Mouse (Mus musculus) hindbrain, embryonic 11.5 days (tissue): ENCODE measurements around the gene Gjb3. TPM values are rescaled to one million over a fixed set of nuclear protein-coding genes. Genes with fewer than 3 reads are reported as not detected.

Source experiments
- ATAC-seq: fragments of 200-750 bp; cut with Nextera tagmentation; 2 replicates; pipeline ENCODE4 v1.8.0; 2017; ENCODE audit warnings: mild to moderate bottlenecking, moderate TSS enrichment, moderate library complexity; ENCODE audit not compliant: low FRiP score
- DNase-seq: peaks from one replicate; pipeline ENCODE4 v3.0.0-alpha.2; 2015; ENCODE audit warnings: low spot score
- H3K27ac ChIP-seq: fragments of 300-500 bp; sonication (generic); 2 replicates; pipeline ENCODE4 v1.5.1; 2014; ENCODE audit warnings: mild to moderate bottlenecking, low read depth, low read length
- H3K27me3 ChIP-seq: fragments of 300-500 bp; sonication (generic); 2 replicates; pipeline ENCODE4 v1.6.1; 2014; ENCODE audit warnings: mild to moderate bottlenecking, low read length, moderate library complexity, mixed read lengths; ENCODE audit not compliant: control insufficient read depth, insufficient read depth
- H3K36me3 ChIP-seq: fragments of 300-500 bp; sonication (generic); 2 replicates; pipeline ENCODE4 v1.6.1; 2014; ENCODE audit warnings: mild to moderate bottlenecking, low read length, moderate library complexity, mixed read lengths; ENCODE audit not compliant: control insufficient read depth, insufficient read depth
- H3K4me1 ChIP-seq: fragments of 300-500 bp; sonication (generic); replicated peaks from 2 replicates; pipeline ENCODE4 v1.6.1; 2014; ENCODE audit warnings: low read length, mixed read lengths; ENCODE audit not compliant: control insufficient read depth, insufficient read depth
- H3K4me2 ChIP-seq: fragments of 300-500 bp; sonication (generic); replicated peaks from 2 replicates; pipeline ENCODE4 v1.6.1; 2014; ENCODE audit warnings: mild to moderate bottlenecking, low read depth, low read length
- H3K4me3 ChIP-seq: fragments of 300-500 bp; sonication (generic); 2 replicates; pipeline ENCODE4 v1.5.1; 2014; ENCODE audit warnings: low read depth, low read length
- H3K9ac ChIP-seq: fragments of 300-500 bp; sonication (generic); 2 replicates; pipeline ENCODE4 v1.6.1; 2014; ENCODE audit warnings: low read depth, low read length
- H3K9me3 ChIP-seq: fragments of 300-500 bp; sonication (generic); 2 replicates; pipeline ENCODE4 v1.6.1; 2016; ENCODE audit warnings: low read length; ENCODE audit not compliant: control insufficient read depth
- WGBS: fragments of 180-500 bp; shearing (Covaris S2); extraction: QIAGEN DNeasy Blood & Tissue Kit; methylation state at CpG from one replicate; pipeline ENCODE4 v1.1.7; 2014; 5-methylcytosine and 5-hydroxymethylcytosine counted together
- polyA plus RNA-seq: library from polyadenylated mRNA; unstranded; fragments of >200 nt; fragmentation: Nextera tagmentation; extraction: Ambion mirVana; gene quantifications from 2 replicates; pipeline ENCODE4 v1.2.1, GENCODE M21; 2014

The Gjb3 gene
- 0.77 and 1.7 TPM in 2 replicates for polyA plus RNA-seq

DNA sequence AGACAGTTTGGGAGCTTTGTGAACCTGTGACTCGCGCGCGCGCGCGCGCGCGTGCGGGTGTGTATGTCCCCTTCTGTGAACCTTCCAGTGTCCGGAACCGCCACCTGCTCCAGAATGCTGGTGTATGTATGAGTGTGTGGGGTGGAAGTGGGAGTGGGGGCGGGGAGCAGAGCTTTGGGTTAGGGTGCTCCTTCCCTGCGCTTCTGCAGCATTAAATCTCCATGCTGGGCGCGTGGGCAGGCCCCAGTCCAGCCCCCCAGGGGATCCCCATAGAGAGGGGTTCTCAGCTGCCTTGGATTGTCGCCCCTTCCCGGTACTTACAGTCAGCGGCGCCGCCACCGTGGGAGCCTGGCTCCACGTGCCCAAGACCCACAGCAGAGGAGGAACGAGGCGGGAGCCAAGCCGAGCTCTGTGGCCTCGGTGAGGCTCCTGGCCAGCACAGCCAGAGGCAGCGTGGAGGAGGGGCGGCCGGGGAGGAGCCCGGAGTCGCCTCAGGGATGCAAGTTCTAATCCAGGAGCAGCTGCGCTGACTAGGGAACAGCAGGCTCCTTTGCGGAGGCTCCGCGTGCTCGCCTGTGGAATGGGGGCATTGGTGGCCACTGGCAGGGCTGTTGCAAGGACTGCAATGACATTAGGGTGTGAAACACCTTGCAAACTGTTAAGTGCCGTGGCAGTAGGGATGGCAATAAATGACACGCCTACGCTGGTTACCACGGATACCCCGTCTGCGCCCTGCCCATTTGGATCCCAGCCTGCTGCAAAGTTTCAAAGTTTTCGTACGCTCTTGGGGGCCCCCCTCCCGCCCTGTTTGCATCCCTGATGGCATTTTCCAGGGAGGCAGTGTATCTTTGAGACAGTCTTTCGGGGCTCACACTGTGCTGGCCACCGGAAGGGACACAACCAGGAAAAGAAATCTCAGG is at the start of gene Gjb3:
Gene Gjb3 (minus strand): TSS at position 664 of the 920 bp plus-strand sequence.
- H3K27me3 ChIP-seq: peaks cover 26% of the 10 kb centered on the region
- peak within 1 kb of the TSS; percentile 33 for H3K4me2 ChIP-seq
- H3K4me1 ChIP-seq: peaks cover 11% of the 10 kb centered on the region; the same call in 1 of the 2 replicates
- no peak within 1 kb of the TSS for H3K27ac ChIP-seq
- 2% methylated on average over 46 of the region's 49 CpGs for WGBS
- no peaks in the 10 kb centered on the region for H3K9me3 ChIP-seq
- no peak within 1 kb of the TSS for H3K9ac ChIP-seq
- ATAC-seq: no peak
- peak within 1 kb of the TSS; percentile 18 for H3K4me3 ChIP-seq
- H3K36me3 ChIP-seq: no peaks in the 10 kb centered on the region
- DNase-seq: peak; percentile 52

DNA sequence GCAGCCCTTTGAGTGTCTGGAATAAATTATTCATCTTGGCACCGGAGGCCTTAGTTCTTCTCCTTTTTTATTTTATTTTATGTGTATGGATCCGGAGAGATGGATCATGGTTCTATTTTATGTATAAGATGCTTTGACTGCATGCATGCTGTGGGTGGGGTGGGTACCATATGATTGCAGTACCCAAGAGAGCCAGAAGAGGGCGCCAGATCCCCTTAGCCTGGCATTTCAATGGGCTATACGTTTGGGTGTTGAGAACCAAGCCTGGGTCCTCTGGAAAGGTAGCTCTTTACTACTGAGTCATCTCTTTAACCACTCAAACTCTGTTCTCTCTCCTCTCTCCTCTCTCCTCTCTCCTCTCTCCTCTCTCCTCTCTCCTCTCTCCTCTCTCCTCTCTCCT is 46.7 kb upstream of the Gjb3 start:
- ATAC-seq (no peak), DNase-seq (peak; percentile 38)
- H3K36me3 ChIP-seq: no peaks in the 10 kb centered on the region
- no peaks in the 10 kb centered on the region for H3K9me3 ChIP-seq
- H3K27ac ChIP-seq: no peak overlapping the region
- no peak overlapping the region for H3K4me2 ChIP-seq
- no peak overlapping the region for H3K4me3 ChIP-seq
- H3K4me1 ChIP-seq: no peaks in the 10 kb centered on the region; the same call in 1 of the 2 replicates
- H3K9ac ChIP-seq: no peak overlapping the region
- 31% methylated on average over 4 of the region's 4 CpGs for WGBS
- H3K27me3 ChIP-seq: no peaks in the 10 kb centered on the region

DNA sequence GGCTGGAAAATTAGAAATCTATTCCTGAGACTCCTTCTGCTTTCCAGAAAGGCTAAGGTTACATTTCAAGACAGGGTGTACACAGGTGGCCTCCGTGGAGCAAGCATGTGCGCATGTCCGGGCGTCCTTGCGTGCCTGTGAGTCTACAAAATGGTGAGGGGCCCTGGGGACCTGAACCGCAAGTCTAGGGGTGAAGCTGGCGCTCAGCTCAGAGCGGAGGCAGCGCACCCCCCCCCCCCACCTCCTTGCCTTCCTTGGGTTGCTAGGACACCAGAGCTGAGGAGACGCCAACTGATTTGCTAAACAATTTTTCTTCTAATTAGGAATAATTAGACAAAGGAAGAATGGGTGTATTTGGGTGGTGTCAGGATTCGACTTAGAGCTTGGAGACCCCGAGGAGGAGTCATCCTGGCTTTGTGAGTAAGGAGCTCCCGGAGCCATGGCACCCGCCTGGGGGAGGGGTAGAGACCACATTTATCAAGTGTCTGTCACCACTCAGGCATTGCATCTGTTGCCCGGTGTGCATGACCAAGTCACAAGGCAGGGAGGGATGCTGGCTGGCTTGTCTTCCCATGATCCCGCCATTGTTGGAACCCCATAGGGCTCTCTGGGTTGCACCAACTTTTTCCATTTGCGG is 45.0 kb upstream of the Gjb3 start:
- H3K27me3 ChIP-seq: no peaks in the 10 kb centered on the region
- H3K4me1 ChIP-seq: no peaks in the 10 kb centered on the region; the same call in 1 of the 2 replicates
- no peaks in the 10 kb centered on the region for H3K36me3 ChIP-seq
- ATAC-seq (peak; percentile 67), DNase-seq (peak; percentile 69)
- H3K27ac ChIP-seq: peak overlapping the region; percentile 58
- no peaks in the 10 kb centered on the region for H3K9me3 ChIP-seq
- no peak overlapping the region for H3K4me2 ChIP-seq
- H3K4me3 ChIP-seq: no peak overlapping the region
- no peak overlapping the region for H3K9ac ChIP-seq
- 65% methylated on average over 17 of the region's 17 CpGs for WGBS

DNA sequence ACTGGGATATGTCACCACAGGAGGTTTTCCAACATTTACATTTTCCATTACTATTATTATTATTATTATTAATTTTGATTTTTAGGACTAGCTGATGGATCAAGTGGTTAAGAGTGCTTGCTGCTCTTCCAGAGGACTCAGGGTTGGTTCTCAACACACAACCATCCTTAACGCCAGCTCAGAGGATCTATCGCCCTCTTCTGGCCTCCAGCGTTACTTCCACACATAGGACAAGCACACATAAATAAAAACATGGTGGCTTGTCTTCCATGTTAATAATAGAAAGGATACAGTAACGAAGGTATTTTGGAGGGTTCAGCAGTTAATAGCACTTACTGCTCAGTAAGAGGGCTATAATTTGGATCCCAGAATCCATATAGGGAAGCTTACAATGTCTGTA is 44.0 kb upstream of the Gjb3 start:
- DNase-seq: no peak
- no peaks in the 10 kb centered on the region; the same call in 1 of the 2 replicates for H3K4me1 ChIP-seq
- H3K36me3 ChIP-seq: no peaks in the 10 kb centered on the region
- no peak for ATAC-seq
- WGBS: 88% methylated on average over 4 of the region's 4 CpGs
- H3K4me2 ChIP-seq: no peak overlapping the region
- no peaks in the 10 kb centered on the region for H3K9me3 ChIP-seq
- no peak overlapping the region for H3K27ac ChIP-seq
- H3K4me3 ChIP-seq: no peak overlapping the region
- H3K27me3 ChIP-seq: no peaks in the 10 kb centered on the region
- H3K9ac ChIP-seq: no peak overlapping the region

DNA sequence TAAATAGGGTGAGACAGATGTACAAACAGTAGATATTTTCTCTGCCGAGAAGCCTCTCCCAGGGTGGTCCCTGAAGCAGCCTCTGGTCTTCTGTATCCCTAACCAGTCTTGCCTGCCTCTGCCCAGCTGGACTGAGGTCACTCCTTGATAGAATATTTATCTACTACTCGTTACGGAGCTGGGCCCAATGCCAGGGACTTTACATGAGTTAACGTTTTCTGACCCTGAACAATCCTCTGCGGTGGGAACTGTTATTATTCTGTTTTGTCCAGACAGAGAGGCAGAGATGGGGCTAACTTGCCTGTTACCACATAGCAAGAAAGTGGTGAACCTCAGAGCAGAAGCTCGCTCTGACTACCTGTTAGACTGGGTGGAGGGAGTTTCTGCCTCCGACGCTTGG is 42.8 kb upstream of the Gjb3 start:
- H3K4me1 ChIP-seq: no peaks in the 10 kb centered on the region; the same call in 1 of the 2 replicates
- H3K27ac ChIP-seq: no peak overlapping the region
- no peaks in the 10 kb centered on the region for H3K36me3 ChIP-seq
- no peak overlapping the region for H3K4me2 ChIP-seq
- no peak for DNase-seq
- no peaks in the 10 kb centered on the region for H3K9me3 ChIP-seq
- no peaks in the 10 kb centered on the region for H3K27me3 ChIP-seq
- no peak overlapping the region for H3K4me3 ChIP-seq
- ATAC-seq: no peak
- WGBS: 78% methylated on average over 8 of the region's 8 CpGs
- no peak overlapping the region for H3K9ac ChIP-seq

DNA sequence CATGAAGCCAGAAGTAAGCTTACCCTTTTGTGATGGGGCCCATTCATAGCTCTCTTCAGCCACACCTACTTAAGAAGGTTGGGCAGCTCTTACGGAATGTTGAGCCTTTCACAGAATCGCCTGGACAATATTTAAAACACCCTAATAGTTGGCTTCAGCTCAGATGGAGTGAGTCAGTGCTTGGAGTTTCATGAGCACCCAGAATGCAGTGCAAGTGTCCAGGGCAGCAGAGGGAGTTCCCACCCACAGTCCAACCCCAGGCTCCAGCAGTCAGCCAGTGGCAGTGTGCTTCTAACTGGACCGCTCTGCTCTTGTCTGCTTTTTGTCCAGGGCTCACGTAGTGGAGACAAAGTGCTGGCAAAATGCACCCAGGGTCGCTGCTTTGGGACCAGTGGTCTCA is 40.9 kb upstream of the Gjb3 start:
- DNase-seq (no peak), ATAC-seq (no peak)
- H3K9me3 ChIP-seq: no peaks in the 10 kb centered on the region
- H3K4me1 ChIP-seq: no peaks in the 10 kb centered on the region; the same call in 1 of the 2 replicates
- no peaks in the 10 kb centered on the region; the same call in 1 of the 2 replicates for H3K27me3 ChIP-seq
- no peak overlapping the region for H3K4me2 ChIP-seq
- no peak overlapping the region for H3K9ac ChIP-seq
- no peak overlapping the region for H3K27ac ChIP-seq
- no peak overlapping the region for H3K4me3 ChIP-seq
- no peaks in the 10 kb centered on the region for H3K36me3 ChIP-seq
- whole genome bisulfite sequencing: 73% methylated on average over 5 of the region's 5 CpGs

DNA sequence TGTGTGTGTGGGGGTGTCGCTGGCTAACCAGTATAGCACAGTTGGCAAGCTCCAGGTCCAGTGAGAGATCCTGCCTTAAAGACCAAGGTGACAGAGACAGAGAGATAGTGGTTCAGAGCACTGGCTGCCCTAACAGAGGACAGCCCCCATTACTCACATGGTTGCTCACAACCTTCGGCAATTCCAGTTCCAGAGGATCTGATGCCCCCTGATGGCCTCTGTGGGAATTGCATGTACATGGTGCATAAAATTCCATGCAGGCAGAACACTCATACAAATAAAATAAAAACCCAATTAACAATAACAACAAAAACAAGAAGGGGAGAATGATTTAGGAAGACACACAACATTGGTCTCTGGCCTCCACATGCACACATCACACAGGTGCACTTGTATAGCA is 39.8 kb upstream of the Gjb3 start:
- no peak for ATAC-seq
- 59% methylated on average over 2 of the region's 2 CpGs for WGBS
- peak; percentile 61 for DNase-seq

DNA sequence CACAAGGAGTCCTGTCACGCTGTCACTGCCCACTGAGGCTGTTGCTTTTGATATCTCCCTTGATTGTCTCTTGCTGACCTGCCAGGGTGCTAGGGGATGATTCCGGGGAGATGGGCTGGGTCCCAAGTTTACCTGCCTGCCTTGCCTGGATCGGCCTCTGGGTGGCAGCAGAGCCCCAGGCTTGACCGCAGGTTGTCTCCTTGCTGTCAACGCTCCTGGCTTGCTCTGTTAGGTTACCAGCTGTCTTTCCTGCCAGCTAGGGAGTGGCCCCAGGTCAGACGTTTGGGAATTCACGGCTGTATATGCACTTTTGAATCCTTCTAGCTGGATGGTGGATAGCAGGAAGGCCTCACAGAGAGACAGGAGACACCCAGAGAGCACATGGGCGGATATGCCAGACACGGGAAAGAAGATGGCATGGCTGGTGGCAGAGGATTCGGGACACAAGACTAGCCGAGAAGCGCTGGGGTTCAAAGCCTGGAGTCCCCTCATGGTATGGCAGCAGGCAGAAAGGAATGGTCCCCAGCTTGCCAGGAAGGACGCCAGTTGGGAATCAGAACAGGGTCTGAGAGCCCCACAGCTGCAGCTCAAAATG is 37.8 kb upstream of the Gjb3 start:
- H3K9ac ChIP-seq: no peak overlapping the region
- H3K9me3 ChIP-seq: no peaks in the 10 kb centered on the region
- H3K36me3 ChIP-seq: no peaks in the 10 kb centered on the region
- H3K27ac ChIP-seq: no peak overlapping the region
- no peak overlapping the region for H3K4me3 ChIP-seq
- 37% methylated on average over 13 of the region's 13 CpGs for WGBS
- H3K4me2 ChIP-seq: no peak overlapping the region
- DNase-seq (peak; percentile 87), ATAC-seq (peak; percentile 20; the same call in 1 of the 2 replicates)
- no peaks in the 10 kb centered on the region; the same call in 1 of the 2 replicates for H3K27me3 ChIP-seq
- no peaks in the 10 kb centered on the region; the same call in 1 of the 2 replicates for H3K4me1 ChIP-seq

More for the DNA sequence above, 39.8 kb upstream of the Gjb3 start:
- H3K27me3 ChIP-seq: no peaks in the 10 kb centered on the region; the same call in 1 of the 2 replicates
- no peaks in the 10 kb centered on the region for H3K9me3 ChIP-seq
- no peak overlapping the region for H3K9ac ChIP-seq
- no peak overlapping the region for H3K4me3 ChIP-seq
- no peaks in the 10 kb centered on the region for H3K36me3 ChIP-seq
- H3K4me1 ChIP-seq: no peaks in the 10 kb centered on the region
- H3K27ac ChIP-seq: no peak overlapping the region
- no peak overlapping the region for H3K4me2 ChIP-seq
